Mouse (Mus musculus) left cerebral cortex, adult 18-20 months (tissue): ENCODE measurements at regions not wholly inside any gene's neighbourhood (a gene's known extent, or its start where the extent isn't known, plus 50 kb on each side); places are given as distances from the start of the nearest gene placed in this dataset.

Source experiments
- DNase-seq, 2 experiments: peaks; one replicate each; pipeline ENCODE4 v3.0.0; 2021 to 2022; ENCODE audit warnings: low spot score in 2 of 2, mixed read lengths in 1 of 2

GRCm38 (mm10) chr8:113556994-113557393 is 78.4 kb upstream of the Mon1b start:
- no peak for DNase-seq

- DNase-seq, result no peak
Observed at GRCm38 (mm10) chr8:113581098-113581497, 54.3 kb upstream of the Mon1b start.

GRCm38 (mm10) chr8:113581704-113582103 is 53.7 kb upstream of the Mon1b start:
- no peak for DNase-seq

GRCm38 (mm10) chr8:113582180-113582975 is 53.0 kb upstream of the Mon1b start:
- peak; percentile 9 to 14 for DNase-seq

- peak in 1 of 2 experiments; percentile 10 for DNase-seq
Observed at GRCm38 (mm10) chr8:113583801-113584200, 51.6 kb upstream of the Mon1b start.
